25 mouse cellular contexts compared by ENCODE assay signal in genomic region chr12:35667218-35667617, GRCm38 (mm10).
DNase-seq lines count a peak whose midpoint lies in the region; ATAC-seq and TF ChIP-seq lines count a peak whose summit lies in the region.
"Had no signal": no experiment of that assay in that cellular context is flagged by ENCODE, and none has a peak within 500 bp of the region (broad histone marks: within the 10 kb centered on the region; RNA-seq: fewer than 3 reads in every experiment).

No protein-coding gene starts in this region.

- ATAC-seq in lung, postnatal 0 days = peak; percentile 38; the same call in 1 of the 2 replicates
- peak; percentile 28; the same call in 1 of the 2 replicates for ATAC-seq in liver, embryonic 14.5 days (ENCODE audit: insufficient read depth)
- ATAC-seq in liver, postnatal 0 days = peak; percentile 9; the same call in 1 of the 2 replicates
- ATAC-seq: forebrain, embryonic 13.5 days; Patski had no signal

- no peak overlapping the region for H3K4me3 ChIP-seq in lung, postnatal 0 days (ENCODE audit: low read depth, low read length)
- H3K4me3 ChIP-seq in liver, embryonic 14.5 days (ENCODE audit: insufficient read depth in 1 of 2, low read depth in 2 of 2, low read length in 2 of 2) = no peak overlapping the region
- no peak overlapping the region for H3K4me3 ChIP-seq in liver, postnatal 0 days (ENCODE audit: low read depth, low read length)
- H3K4me3 ChIP-seq: forebrain, embryonic 10.5 days; forebrain, embryonic 13.5 days; heart, adult 2 months; heart, embryonic 10.5 days; heart, embryonic 13.5 days had no signal

- no peak for TF ChIP-seq CTCF in lung, postnatal 0 days (IDR thresholded peaks at IDR 0.05)
- TF ChIP-seq CTCF in liver, embryonic 14.5 days (IDR thresholded peaks at IDR 0.05; ENCODE audit: low read depth) = no peak
- TF ChIP-seq CTCF in liver, postnatal 0 days (IDR thresholded peaks at IDR 0.05; ENCODE audit: low read depth) = no peak

- no peaks in the 10 kb centered on the region for H3K27me3 ChIP-seq in lung, postnatal 0 days (replicated peaks; ENCODE audit: insufficient read depth, low read length)
- H3K27me3 ChIP-seq in liver, embryonic 14.5 days (ENCODE audit: control insufficient read depth, insufficient read depth, low read length) = no peaks in the 10 kb centered on the region
- no peaks in the 10 kb centered on the region for H3K27me3 ChIP-seq in liver, postnatal 0 days (ENCODE audit: insufficient read depth, low read length)
- H3K27me3 ChIP-seq: CH12.LX; forebrain, embryonic 13.5 days; heart, embryonic 13.5 days; Patski had no signal

- H3K4me2 ChIP-seq in lung, postnatal 0 days (replicated peaks; ENCODE audit: low read depth, low read length) = no peak overlapping the region
- no peak overlapping the region for H3K4me2 ChIP-seq in liver, embryonic 14.5 days (ENCODE audit: low read depth)
- no peak overlapping the region for H3K4me2 ChIP-seq in liver, postnatal 0 days (ENCODE audit: low read depth, low read length)
- H3K4me2 ChIP-seq: forebrain, embryonic 13.5 days; heart, embryonic 13.5 days; hindbrain, embryonic 14.5 days had no signal

- no peak overlapping the region for H3K27ac ChIP-seq in lung, postnatal 0 days (ENCODE audit: low read length)
- H3K27ac ChIP-seq in liver, embryonic 14.5 days = no peak overlapping the region
- H3K27ac ChIP-seq in liver, postnatal 0 days (ENCODE audit: low read depth) = peak overlapping the region; percentile 74
- H3K27ac ChIP-seq: forebrain, embryonic 10.5 days; forebrain, embryonic 13.5 days; heart, adult 2 months; heart, embryonic 10.5 days; heart, embryonic 13.5 days; hindbrain, embryonic 14.5 days had no signal

- TF ChIP-seq EP300 in lung, postnatal 0 days (IDR thresholded peaks at IDR 0.05) = peak; percentile 25; the same call in 1 of the 2 replicates
- no peak for TF ChIP-seq EP300 in liver, embryonic 14.5 days (IDR thresholded peaks at IDR 0.05; ENCODE audit: low read depth)
- TF ChIP-seq EP300 in liver, postnatal 0 days (IDR thresholded peaks at IDR 0.05; ENCODE audit: low read depth) = no peak

- no peaks in the 10 kb centered on the region for H3K36me3 ChIP-seq in lung, postnatal 0 days (ENCODE audit: insufficient read depth, low read length)
- no peaks in the 10 kb centered on the region for H3K36me3 ChIP-seq in liver, embryonic 14.5 days (replicated peaks; ENCODE audit: control insufficient read depth, insufficient read depth, low read depth)
- H3K36me3 ChIP-seq in liver, postnatal 0 days (replicated peaks; ENCODE audit: insufficient read depth, low read length) = no peaks in the 10 kb centered on the region
- H3K36me3 ChIP-seq: forebrain, embryonic 10.5 days; G1E; heart, embryonic 10.5 days; heart, embryonic 13.5 days had no signal

- H3K4me1 ChIP-seq in lung, postnatal 0 days (ENCODE audit: insufficient read depth, low read depth, low read length) = no peaks in the 10 kb centered on the region
- H3K4me1 ChIP-seq in liver, embryonic 14.5 days (replicated peaks; ENCODE audit: control insufficient read depth in 2 of 2, insufficient read depth in 2 of 2, low read length in 1 of 2) = peaks cover 0 to 4% of the 10 kb centered on the region in 2 experiments; a peak in 1 of 4 replicates
- 0 out of 2 replicates have a peak, but pooled peaks cover 4% of the 10 kb centered on the region for H3K4me1 ChIP-seq in liver, postnatal 0 days (ENCODE audit: insufficient read depth)
- H3K4me1 ChIP-seq: forebrain, embryonic 10.5 days; forebrain, embryonic 13.5 days; heart, embryonic 10.5 days; heart, embryonic 13.5 days had no signal

- H3K9me3 ChIP-seq in lung, postnatal 0 days (ENCODE audit: low read length) = no peaks in the 10 kb centered on the region
- no peaks in the 10 kb centered on the region for H3K9me3 ChIP-seq in liver, embryonic 14.5 days (ENCODE audit: control insufficient read depth, low read length)
- no peaks in the 10 kb centered on the region for H3K9me3 ChIP-seq in liver, postnatal 0 days (ENCODE audit: low read length)
- H3K9me3 ChIP-seq: forebrain, embryonic 10.5 days; forebrain, embryonic 13.5 days; heart, embryonic 10.5 days; heart, embryonic 13.5 days had no signal

- H3K9ac ChIP-seq in lung, postnatal 0 days (replicated peaks; ENCODE audit: low read depth) = no peak overlapping the region
- H3K9ac ChIP-seq in liver, embryonic 14.5 days (replicated peaks) = no peak overlapping the region
- H3K9ac ChIP-seq in liver, postnatal 0 days (replicated peaks) = no peak overlapping the region
- H3K9ac ChIP-seq: forebrain, embryonic 13.5 days; heart, embryonic 13.5 days; hindbrain, embryonic 14.5 days had no signal

- DNase-seq in lung, postnatal 0 days (ENCODE audit: low spot score) = no peak
- no peak for DNase-seq in lung, postnatal 25 days (ENCODE audit: low spot score)
- no peak for DNase-seq in liver, embryonic 14.5 days (ENCODE audit: low read depth in 3 of 3, low spot score in 3 of 3)
- DNase-seq in liver, postnatal 0 days = no peak
- no peak for DNase-seq in left cerebral cortex, adult 11 months (ENCODE audit: low spot score)
- DNase-seq in right cerebral cortex, postnatal 10 days (ENCODE audit: low spot score in 2 of 2) = no peak
- no peak for DNase-seq in thymus, postnatal 36 days
- DNase-seq: adrenal gland, postnatal 10 days; adrenal gland, postnatal 36 days; B cell, adult 2 months; cerebellum, adult 18-20 months; cerebellum, adult 9-10 months; cerebellum, postnatal 14 days; gastrocnemius, postnatal 25 days; heart, adult 2 months; heart, postnatal 14 days; heart, postnatal 4 days had no signal
